Mouse (Mus musculus) heart, adult 2 months (tissue): ENCODE measurements around the gene Rpa3.

Source experiments
- CTCF ChIP-seq: fragments of 200-600 bp; IDR thresholded peaks from 2 replicates; pipeline ENCODE4 v1.8.1; 2022; ENCODE audit warnings: antibody characterized with exemption, mild to moderate bottlenecking, moderate library complexity
- EP300 ChIP-seq: fragments of 200-500 bp; IDR thresholded peaks from 2 replicates; pipeline ENCODE4 v1.6.1; 2011; ENCODE audit warnings: low read depth, low read length, control low read depth; ENCODE audit not compliant: insufficient read depth

DNA sequence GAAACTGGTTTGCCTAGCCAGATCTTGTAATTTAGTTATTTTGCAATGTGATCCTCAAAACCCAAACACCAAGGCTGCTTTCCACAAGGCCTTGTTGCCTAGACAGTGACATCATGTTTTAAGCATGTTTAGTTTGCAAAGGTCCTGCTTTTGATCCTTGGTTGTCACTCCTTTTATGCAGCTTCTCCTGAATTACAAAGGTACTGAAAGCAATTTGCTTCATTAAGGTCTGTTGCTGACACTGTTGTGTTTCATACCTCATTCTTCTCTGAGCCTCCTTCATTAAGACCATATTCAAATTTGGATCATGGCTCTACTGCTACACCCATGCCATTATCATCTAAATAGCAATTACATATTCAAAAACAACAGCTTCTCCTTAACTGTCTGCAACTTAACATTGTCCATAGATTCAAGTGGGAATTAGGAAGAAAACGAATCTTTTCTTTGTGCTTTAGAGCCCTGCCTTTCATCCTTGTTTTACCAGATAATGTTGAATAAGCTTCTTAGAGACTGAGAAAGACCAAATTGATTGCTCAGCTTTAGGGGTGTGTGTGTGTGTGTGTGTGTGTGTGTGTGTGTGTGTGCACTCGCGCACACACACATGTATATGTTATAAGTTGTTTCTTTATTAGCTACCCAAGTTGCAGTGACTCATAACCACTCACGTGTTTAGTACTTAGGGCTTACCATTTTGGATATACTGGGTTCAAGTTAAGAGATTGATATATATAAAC, 35.2 kb upstream of the Rpa3 start:
- no peak for TF ChIP-seq CTCF
- TF ChIP-seq EP300, result no peak
